Mouse (Mus musculus) heart, postnatal 4 days (tissue): ENCODE measurements around the gene Il24. TPM values are rescaled to one million over a fixed set of nuclear protein-coding genes. Genes with fewer than 3 reads are reported as not detected.
A peak's percentile ranks its signal among the peaks of the same experiment; 100 is the strongest.

Source experiments
- DNase-seq: peaks from one replicate; pipeline ENCODE4 v3.0.0; 2021
- total RNA-seq, 2 experiments: library from RNA; stranded (reverse); gene quantifications; 2 replicates each; pipeline ENCODE4 v1.2.3; 2021

Il24 gene
- total RNA-seq = not detected

DNA sequence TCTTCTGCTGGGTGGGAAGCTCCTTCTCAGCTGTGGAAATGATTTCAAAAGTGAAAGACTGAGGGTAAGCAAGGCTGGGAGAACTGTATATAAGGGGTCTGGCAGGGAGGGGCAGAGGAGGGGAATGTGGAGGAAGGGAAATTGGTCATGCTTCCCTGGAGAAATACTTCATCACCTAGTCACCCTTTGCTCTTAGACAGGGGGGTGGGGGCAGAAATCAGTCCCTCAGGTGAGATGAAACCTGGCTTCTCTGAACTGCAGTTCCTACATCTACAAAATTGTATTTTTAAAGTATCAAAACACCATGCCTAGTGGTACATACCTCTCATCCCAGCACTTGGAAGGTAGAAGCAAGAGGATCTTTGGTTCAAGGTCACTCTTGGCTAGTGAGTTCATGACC is at the start of gene Il24:
TSS of gene Il24 (minus strand) at position 101 of the 400 bp plus-strand sequence.
- no peak for DNase-seq

DNA sequence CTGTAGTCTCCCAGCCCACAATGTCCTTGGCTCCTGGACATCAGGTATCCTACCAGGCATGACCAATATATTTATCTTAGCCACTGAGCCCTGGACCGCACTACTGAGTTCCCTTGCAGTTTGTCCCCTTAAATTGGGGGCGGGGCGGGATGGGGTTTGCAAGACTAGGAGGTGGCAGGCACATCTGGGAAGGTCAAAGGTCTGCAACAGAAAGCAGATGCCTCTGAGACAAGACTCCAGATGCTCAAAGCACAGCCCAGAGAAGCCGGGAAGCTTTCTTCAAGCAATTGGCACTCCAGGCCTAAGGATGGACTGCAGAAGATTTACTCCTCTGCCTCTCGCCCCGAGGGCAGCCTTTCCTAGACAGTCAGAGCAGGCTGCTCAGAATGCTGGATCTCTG is 49.1 kb upstream of the Il24 start:
- no peak for DNase-seq

DNA sequence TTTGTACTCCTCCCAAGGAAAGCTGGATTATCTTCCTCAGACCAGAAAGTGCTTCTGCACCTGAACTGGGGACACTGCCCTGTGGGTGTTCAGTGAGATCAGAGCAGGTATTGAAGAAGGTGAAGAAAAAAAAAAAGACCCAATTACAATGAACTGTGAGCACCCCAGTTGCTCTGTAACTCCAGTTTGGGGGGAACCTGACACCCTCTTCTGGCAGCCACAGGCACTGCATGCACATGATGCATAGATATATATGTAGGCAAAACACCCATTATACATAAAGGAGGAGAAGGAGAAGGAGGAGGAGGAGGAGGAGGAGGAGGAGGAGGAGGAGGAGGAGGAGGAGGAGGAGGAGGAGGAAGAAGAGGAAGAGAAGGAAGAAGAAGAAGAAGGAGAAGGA is 39.2 kb upstream of the Il24 start:
- DNase-seq = no peak

DNA sequence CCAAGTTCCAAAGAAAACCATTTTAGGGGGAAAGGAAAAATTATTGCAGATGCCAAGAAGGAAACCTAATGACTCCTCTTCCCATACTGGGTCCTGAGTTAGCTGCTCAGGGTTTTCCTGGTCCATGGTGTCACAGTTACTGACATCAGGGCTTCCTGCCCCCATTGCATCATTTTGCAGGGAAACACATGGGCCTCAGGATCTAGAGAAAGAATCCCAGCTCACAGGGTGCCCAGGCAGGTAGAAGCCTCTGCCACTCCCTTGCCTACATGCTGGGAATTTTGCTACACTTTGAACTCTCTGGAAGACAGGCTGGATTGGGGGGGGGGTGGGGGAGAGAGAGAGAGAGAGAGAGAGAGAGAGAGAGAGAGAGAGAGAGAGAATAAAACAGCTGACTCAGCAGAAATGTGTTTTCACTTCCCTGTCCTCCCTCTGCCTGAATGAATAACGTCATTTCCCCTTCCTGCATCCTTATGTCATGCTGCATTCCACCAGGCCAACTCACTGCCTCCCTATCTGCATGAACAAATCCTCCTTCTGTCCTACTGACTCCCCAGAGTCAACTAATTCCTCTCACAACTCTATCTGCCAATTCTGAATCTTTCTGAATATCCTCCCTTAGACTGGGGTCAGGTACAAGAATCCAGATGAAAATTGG is 31.2 kb upstream of the Il24 start:
- DNase-seq = no peak

GRCm38 (mm10) chr1:130911401-130912010 is 24.3 kb upstream of the Il24 start, which contains the start of gene Il20:
Gene Il20 (minus strand): TSS chr1:130911451.
- no peak for DNase-seq

DNA sequence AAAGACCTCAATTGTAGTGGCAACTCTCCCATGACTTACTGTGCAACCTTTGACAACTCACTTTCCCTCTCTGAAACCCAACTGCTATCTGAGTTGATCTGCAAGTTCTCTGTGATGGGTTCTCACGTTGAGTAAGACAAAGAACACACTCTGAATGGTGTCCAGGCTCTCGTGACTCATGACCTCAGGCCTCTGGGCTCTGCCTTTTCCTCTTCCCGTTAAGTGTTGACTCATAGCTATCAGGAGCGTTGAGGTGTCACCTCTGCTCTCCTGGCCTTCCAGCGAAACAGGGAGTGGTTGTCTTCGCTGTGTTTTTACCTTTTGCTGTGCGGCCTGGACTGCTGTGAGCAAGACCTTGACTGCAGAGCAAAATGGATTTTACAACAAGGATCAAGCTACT is 15.3 kb upstream of the Il24 start:
- no peak for DNase-seq

- DNase-seq = no peak
Observed at GRCm38 (mm10) chr1:130894468-130894867, 7.2 kb upstream of the Il24 start.

DNA sequence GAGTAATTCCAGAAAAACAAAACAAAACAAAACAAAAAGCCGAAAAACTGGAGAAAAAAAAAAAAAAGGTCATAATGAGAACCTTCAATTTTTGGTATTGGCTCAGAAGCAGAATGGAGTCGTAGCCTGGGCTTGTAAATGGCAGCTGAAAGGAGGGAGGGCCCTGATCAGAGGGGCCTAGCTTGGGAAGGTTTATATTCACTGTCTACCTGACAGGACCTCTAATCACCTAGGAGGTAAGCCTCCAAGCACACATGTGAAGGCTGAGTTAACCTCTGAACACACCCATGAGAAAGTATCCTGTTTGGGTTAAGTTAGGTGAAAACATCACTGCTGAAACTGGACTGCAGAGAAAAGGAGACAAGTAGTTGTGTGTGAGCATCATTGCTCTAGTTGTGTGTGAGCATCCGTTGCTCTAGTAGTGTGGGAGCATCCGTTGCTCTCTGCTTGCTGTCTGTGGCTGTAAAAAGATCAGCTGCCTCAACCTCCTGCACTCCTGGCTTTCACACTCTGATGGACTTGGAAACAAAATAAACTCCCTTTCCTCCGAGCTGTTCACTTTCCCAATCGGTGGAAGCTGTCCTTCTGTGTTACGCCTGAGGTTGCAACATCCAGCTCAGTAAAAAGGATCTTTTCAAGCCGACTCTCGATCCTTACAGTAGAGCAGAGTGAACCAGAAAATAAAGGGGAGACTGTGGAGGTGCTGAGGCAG is 6.2 kb upstream of the Il24 start:
- DNase-seq = no peak

- no peak for DNase-seq
Observed at GRCm38 (mm10) chr1:130892446-130892845, 5.2 kb upstream of the Il24 start.

GRCm38 (mm10) chr1:130883146-130883545 is 4.1 kb downstream of the Il24 start:
- no peak for DNase-seq

- DNase-seq = no peak
Observed at GRCm38 (mm10) chr1:130879927-130880326, 7.3 kb downstream of the Il24 start.

- peak; percentile 10 for DNase-seq
Observed at GRCm38 (mm10) chr1:130877889-130878614, 9.2 kb downstream of the Il24 start.

DNA sequence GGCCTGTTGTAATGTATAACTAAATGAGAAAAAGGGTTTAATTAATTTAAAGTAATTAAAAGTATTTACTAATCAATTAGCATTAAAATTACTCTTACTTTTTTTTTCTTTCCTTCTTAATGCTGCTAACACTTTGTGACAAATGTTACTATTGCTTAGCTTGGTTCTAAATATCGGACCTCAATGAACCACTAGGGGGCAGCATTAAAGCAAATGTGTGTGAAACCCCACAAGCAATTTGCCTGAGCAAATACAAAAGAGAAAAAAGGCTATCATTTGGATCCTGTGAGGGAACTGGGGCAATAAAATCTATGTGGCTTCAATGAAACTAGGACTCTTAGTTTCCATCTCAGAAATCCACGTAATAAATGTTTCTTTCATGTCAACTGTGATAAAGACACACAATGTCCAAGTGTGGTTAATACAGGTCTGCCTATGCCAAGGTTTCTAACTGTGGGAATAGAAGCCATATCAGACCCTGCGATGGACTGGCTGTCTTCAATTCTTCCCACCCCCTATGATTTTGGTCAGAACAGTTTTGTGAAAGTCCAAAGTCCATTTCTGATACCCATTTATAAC is 10.2 kb downstream of the Il24 start:
- peak; percentile 65 for DNase-seq

- DNase-seq = no peak
Observed at GRCm38 (mm10) chr1:130875910-130876309, 11.3 kb downstream of the Il24 start.

DNA sequence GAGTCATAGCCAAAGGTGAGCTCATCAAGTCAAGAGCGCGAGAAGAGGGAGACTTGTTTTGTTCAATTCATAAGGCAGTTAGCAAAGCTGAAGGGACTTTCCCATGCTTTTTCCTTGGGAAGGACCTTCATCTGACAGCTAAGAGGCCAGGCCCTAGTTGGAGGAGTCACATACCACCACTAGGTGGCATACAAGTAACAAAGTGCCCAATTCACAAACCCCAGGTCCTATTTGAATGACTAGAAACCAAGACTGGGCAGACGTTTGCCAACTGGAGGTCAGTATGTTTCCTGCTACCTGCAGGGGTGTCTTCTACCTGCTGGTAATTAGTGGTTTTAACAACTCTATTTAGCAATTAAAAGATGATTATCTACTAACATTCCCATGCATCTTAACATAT is 12.1 kb downstream of the Il24 start:
- DNase-seq = peak; percentile 54

- DNase-seq = no peak
Observed at GRCm38 (mm10) chr1:130872912-130873311, 14.3 kb downstream of the Il24 start.

DNA sequence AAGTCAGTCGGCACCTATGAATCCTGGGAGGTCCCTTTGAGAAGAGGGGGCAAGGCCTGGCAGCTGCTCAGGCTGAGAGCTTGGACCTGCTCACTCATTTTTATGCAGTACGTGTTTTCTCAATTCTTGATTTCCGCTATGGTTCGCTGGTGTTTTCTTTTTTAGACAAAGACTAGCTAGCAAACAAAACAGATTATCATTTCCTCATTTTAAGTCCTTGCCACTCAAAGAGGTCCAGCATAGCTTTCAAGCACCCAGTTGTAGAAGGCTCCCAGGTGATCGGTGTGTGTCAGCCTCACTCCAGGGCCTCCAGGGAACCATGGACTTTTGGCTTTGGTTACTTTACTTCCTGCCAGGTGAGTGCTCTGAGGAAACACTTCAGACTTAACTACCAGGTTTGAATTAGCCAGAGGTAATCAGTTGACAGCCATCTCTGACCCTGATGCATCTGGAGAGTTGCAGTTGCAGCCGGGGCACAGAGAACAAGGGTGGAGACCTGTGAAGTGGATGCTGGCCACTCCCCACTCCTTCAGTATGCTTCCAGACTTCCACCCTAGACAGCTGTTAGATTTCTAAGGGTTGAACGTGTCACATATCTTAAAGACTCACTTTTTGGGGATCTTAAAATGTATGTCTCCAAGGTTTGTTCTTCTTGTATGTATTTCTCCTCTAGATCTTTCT is 21.6 kb downstream of the Il24 start, which contains the start of gene Fcmr:
TSS of gene Fcmr (plus strand) at position 129 of the 681 bp plus-strand sequence.
- no peak for DNase-seq

- no peak for DNase-seq
Observed at GRCm38 (mm10) chr1:130864741-130865140, 22.5 kb downstream of the Il24 start.

GRCm38 (mm10) chr1:130864238-130864637 is 23.0 kb downstream of the Il24 start:
- no peak for DNase-seq

- DNase-seq = no peak
Observed at GRCm38 (mm10) chr1:130857456-130857855, 29.8 kb downstream of the Il24 start.

GRCm38 (mm10) chr1:130855723-130856122 is 31.5 kb downstream of the Il24 start:
- no peak for DNase-seq

GRCm38 (mm10) chr1:130854819-130855218 is 32.4 kb downstream of the Il24 start:
- no peak for DNase-seq
